Mouse (Mus musculus) heart, adult 11 months (tissue): ENCODE results near the gene Bmp3.

Experiments used
- DNase-seq: peaks from one replicate; pipeline ENCODE4 v3.0.0; 2022

Bmp3 gene

DNA sequence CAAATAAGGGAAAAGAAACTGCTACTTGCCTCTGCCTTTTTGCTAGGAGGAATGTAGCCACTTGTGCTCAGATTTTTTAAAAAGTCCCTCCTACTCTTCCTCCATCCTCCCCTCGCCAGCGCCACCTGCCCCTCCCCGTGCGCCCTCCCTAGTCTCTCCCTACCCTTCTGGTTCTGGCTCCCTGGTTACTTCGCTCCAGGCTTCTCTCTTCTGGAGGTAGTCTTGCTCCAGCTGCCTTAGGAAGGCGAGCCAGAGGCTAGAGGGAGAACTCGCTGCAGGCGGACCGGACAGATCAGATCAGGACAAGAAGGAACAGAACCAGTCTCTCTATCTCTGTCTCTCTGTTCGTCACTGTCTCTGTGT, at the start of gene Bmp3:
Gene Bmp3 (plus strand): TSS at position 152 of the 363 bp plus-strand sequence.
- no peak for DNase-seq

- peak; percentile 80 for DNase-seq
Observed at GRCm38 (mm10) chr5:98804761-98805160, 49.5 kb upstream of the Bmp3 start.

DNA sequence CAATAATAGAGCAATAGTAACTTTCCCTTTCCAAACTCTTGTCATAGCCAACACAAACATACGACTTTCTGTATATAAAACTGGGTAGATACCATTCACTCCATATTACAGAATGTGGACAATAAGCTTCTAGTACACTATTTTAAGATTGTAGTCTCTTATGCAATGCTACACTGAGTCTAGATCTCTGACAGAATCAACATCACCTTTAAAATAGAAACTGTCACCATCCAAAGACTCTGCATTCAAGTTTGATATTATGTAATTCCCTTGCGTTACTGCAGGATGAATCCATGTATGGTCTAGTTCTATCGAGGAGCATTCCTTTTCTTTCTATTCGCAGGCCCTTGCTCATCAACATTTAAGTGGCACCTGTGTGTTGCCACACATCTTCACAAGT, 47.7 kb upstream of the Bmp3 start:
- DNase-seq: no peak

DNA sequence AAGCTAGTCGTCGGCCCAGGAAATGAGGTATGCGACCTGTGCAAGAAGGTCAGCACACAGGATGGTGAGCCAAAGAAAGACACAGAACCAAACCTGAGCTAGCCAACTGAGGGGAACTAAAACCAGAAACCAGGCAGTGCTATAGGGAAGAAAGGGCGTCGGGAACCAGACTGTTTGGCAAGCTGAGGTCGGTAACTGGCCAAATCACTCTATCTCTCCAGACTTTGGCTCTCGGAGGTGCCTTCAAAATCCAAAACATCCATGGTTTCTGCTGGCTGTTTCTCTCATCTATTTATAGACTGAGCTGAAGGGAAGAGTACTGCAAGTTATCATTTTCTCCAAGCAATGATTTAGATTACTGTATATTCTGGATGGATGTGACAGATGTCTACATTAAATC, 47.2 kb upstream of the Bmp3 start:
- no peak for DNase-seq

DNA sequence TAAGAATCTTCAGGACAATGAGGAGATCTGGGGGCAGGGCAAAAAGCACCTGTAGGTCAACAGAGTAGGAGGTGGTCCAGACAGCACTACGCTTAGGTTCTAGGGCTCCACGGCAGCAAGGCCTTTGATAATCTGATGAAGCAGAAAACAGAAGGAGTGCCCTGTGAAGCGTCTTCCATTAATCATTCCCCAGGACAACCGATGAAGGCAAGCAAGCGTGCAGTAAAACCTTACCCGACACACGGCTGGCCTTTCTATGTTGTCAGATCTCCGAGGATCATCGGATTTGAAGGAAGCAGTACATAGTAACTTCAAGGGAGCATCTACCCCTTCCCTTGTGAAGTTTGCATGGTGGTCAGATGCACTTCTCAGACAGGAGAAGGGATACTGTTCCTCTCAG, 46.3 kb upstream of the Bmp3 start:
- peak; percentile 66 for DNase-seq

DNA sequence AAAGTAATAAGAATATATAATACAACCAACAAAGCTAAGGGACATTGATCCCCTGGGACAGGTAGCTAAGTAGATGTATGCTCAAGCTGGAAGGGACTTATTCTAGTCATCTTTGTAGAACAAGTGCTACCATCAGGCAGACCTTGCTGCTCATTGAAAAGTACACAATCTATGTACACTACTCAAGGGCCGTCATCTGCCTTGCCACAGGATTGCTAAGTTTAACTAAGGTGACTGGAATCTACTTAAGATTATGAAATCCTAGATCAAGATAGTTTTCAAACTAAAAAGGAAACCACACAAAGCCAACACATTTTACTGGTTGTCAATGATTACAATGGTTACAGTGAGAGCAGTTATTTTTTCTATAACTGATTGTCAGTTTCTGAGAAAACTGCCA, 41.8 kb upstream of the Bmp3 start:
- DNase-seq: no peak

GRCm38 (mm10) chr5:98815269-98815668, 38.9 kb upstream of the Bmp3 start:
- DNase-seq: no peak

- no peak for DNase-seq
Observed at GRCm38 (mm10) chr5:98833760-98834159, 20.5 kb upstream of the Bmp3 start.

- DNase-seq: no peak
Observed at GRCm38 (mm10) chr5:98834300-98834699, 19.9 kb upstream of the Bmp3 start.

DNA sequence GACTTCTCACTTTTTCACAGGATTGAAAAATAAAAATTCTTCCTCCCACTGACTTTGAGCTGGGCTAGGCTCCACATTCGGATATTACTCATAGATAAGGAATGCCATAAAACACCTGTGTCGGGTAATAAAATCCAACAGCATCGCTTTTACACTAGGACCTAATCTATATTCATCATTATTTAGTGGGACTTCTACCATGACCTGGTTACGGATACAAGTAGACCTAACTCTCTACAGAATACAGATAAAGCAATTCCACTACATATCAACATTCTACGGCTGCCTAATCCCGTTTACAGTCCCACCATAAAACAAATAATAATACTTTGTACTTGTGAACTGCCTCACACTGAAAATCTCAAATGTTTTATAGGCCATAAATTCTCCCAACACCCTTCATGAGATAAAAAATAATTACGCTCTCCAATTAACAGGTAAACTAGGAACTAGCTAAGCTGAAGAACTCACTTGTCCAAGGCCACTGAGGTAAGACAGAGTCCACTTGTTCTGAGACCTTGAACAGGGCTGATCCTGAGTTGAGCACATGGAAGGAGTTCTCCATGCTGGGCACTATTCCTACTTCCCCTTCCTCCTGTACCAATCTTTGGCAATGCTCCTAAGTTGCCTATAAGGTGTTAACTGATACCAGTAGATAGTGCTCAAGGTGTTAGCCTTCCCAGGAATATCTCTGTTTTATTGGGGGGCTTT, 11.5 kb upstream of the Bmp3 start:
- no peak for DNase-seq

GRCm38 (mm10) chr5:98844664-98845063, 9.6 kb upstream of the Bmp3 start:
- no peak for DNase-seq

DNA sequence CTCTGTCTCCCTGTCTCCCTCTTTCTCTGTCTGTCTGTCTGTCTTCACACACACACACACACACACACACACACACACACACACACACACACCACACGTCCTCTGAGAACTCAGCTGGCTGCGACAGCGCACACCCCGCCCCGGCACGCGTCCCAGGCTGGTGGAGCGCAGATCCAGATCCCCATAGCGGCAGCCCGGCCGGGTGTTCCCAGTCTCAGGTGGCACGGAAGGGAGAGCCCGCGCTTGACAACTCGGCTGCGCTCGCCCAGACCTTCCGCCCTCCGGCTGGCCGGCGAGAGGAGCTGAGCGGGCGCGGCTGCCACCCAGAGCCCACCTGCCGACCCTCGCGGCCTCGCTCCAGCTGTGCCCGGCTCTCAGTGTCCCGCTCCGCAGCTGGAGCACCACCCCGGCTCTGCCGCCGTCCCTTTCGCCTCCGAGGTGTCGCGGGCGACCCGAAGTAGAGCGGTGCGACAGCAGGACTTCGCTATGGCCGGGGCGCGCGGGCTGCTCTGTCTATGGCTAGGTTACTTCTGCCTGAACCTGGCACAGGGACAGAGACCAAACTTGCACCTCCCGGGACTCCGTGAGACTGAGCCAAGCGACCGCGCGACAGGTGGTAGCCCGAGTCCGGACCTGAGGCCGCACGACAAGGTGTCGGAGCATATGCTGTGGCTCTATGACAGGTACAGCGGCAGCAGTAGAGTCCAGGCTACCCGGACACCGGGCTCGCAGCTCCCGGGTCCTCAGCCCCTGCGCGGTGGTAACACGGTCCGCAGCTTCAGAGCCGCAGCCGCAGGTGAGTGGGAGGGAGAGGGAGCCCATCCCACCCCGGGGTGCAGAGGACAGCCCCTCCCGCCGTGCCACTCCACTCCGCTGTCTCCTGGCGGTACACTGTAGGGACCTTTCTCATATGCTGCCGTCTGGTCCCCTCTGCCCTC, 681 bp downstream of the Bmp3 start:
- DNase-seq: peak; percentile 84

DNA sequence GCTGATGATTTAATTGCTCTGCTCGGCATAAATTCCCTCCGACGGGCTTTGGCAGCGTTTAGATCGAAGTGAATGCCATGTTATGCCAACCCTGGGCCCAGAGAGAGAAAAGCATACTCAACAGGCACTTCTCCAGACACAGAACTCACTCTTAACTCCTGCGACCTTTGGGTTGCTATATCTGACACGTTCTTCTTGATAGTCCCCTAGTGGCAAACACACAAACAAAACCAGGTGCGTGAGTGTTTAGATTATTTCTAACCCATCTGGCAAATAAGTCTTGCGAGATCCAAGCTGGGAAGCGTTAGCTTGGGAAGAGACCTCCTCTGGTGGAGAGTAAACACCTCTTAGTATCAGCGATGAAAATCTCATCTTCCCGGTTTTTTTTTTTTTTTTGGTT, 1.5 kb downstream of the Bmp3 start:
- DNase-seq: peak; percentile 55

GRCm38 (mm10) chr5:98856356-98856755, 2.1 kb downstream of the Bmp3 start:
- DNase-seq: peak; percentile 65

- no peak for DNase-seq
Observed at GRCm38 (mm10) chr5:98863891-98864290, 9.7 kb downstream of the Bmp3 start.

DNA sequence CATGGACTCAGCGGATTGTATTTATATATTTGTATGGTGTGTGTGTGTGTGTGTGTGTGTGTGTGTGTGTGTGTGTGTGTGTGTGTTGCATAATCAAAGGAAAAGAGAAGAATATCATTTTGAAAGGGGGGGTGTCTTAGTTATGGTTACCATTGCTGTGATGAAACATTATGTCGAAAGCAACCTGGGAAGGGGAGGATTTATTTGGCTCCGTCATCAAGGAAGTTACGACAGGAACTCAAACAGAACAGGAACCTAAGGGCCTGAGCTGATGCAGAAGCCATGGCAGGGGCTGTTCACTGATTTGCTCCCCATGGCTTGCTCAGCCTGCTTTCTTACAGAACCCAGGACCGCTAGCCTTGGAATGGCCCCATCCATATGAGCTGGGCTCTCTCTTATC, 10.9 kb downstream of the Bmp3 start:
- no peak for DNase-seq

GRCm38 (mm10) chr5:98876056-98876455, 21.8 kb downstream of the Bmp3 start:
- DNase-seq: no peak

GRCm38 (mm10) chr5:98878891-98879290, 24.7 kb downstream of the Bmp3 start:
- no peak for DNase-seq

- DNase-seq: no peak
Observed at GRCm38 (mm10) chr5:98882096-98882495, 27.9 kb downstream of the Bmp3 start.

DNA sequence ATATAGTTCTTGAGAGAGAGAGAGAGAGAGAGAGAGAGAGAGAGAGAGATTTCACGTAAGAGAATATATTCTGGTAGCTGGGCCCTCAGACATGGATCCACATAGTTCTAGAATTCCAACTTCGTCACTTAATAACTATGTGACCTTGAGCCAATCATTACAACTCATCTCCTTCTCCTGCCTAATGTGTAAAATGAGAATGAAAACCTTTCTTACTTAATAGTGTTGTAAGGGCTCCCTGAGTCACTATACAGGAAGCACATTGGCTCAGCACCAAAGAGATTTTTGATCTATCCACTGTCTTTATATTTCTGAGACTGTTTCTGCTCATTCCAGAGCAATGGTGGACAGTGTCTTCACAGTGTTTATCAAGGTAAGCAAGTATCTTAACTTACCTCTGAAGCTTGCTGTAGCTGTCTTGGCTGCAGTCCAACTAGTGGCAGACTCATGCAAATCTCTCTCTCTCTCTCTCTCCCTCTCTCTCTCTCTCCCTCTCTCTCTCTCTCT, 36.4 kb downstream of the Bmp3 start:
- no peak for DNase-seq

- no peak for DNase-seq
Observed at GRCm38 (mm10) chr5:98894281-98894680, 40.1 kb downstream of the Bmp3 start.

- DNase-seq: no peak
Observed at GRCm38 (mm10) chr5:98897946-98898345, 43.7 kb downstream of the Bmp3 start.

DNA sequence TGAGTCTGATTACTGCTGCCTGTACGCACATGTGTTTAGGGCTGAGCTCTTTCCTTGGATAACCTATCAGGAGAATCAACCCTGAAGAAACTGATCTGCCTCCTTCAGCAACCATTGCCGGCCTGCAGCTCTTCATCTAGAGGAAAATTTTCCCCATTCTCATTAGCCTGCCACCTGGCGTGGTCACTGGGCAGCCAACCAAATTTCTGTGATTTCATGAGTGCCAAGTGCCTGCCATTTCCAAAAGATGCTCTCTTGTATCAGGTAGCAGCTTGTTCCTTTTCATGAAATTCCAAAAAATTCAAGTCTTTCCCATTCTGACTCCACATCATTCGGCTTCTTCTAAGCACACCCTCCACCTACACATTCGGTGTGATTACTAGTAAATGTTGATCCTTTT, 46.7 kb downstream of the Bmp3 start:
- no peak for DNase-seq

GRCm38 (mm10) chr5:98902339-98902738, 48.1 kb downstream of the Bmp3 start:
- DNase-seq: no peak
